Mouse (Mus musculus): Measurements from ENCODE around the gene Ift80. TPM values are rescaled to one million over a fixed set of nuclear protein-coding genes. Genes with fewer than 3 reads are reported as not detected.
"Not testable (repeated sequence)": the region's sequence is repeated elsewhere in the genome, so short reads cannot be mapped to it uniquely, and the experiment has no call there.

The Ift80 gene
- polyA plus RNA-seq, 1 experiment, result 17.1 TPM

- no peak for DNase-seq (ENCODE audit: extremely low spot score in 1 of 2, low spot score in 1 of 2)
These were observed 1.6 kb downstream of the Ift80 start for GRCm38 (mm10) chr3:69002781-69003180.

- no peak for DNase-seq (ENCODE audit: extremely low spot score in 1 of 2, low spot score in 1 of 2)
These were observed 17.8 kb downstream of the Ift80 start for GRCm38 (mm10) chr3:68986550-68986949.

GRCm38 (mm10) chr3:68980898-68981297 is 23.5 kb downstream of the Ift80 start:
- DNase-seq (ENCODE audit: extremely low spot score in 1 of 2, low spot score in 1 of 2), result no peak

- DNase-seq (ENCODE audit: extremely low spot score in 1 of 2, low spot score in 1 of 2), result no peak
These were observed 25.2 kb downstream of the Ift80 start for GRCm38 (mm10) chr3:68979187-68979586.

GRCm38 (mm10) chr3:68977696-68978095 is 26.7 kb downstream of the Ift80 start:
- no peak for DNase-seq (ENCODE audit: extremely low spot score in 1 of 2, low spot score in 1 of 2)

- no peak for DNase-seq (ENCODE audit: extremely low spot score in 1 of 2, low spot score in 1 of 2)
These were observed 28.6 kb downstream of the Ift80 start for GRCm38 (mm10) chr3:68975533-68976490.

GRCm38 (mm10) chr3:68974639-68975532 is 29.5 kb downstream of the Ift80 start:
- no peak for DNase-seq (ENCODE audit: extremely low spot score in 1 of 2, low spot score in 1 of 2)

- DNase-seq (ENCODE audit: extremely low spot score in 1 of 2, low spot score in 1 of 2), result no peak
These were observed 30.8 kb downstream of the Ift80 start for GRCm38 (mm10) chr3:68973574-68973973.

- no peak for DNase-seq (ENCODE audit: extremely low spot score in 1 of 2, low spot score in 1 of 2)
These were observed 35.2 kb downstream of the Ift80 start for GRCm38 (mm10) chr3:68969091-68969590.

GRCm38 (mm10) chr3:68967404-68967803 is 37.0 kb downstream of the Ift80 start:
- DNase-seq (ENCODE audit: extremely low spot score in 1 of 2, low spot score in 1 of 2), result no peak

GRCm38 (mm10) chr3:68966527-68967285 is 37.7 kb downstream of the Ift80 start:
- no peak for DNase-seq (ENCODE audit: extremely low spot score in 1 of 2, low spot score in 1 of 2)

- no peak for DNase-seq (ENCODE audit: extremely low spot score in 1 of 2, low spot score in 1 of 2)
These were observed 39.7 kb downstream of the Ift80 start for GRCm38 (mm10) chr3:68964682-68965081.

- no peak for DNase-seq (ENCODE audit: extremely low spot score in 1 of 2, low spot score in 1 of 2)
These were observed 47.0 kb downstream of the Ift80 start for GRCm38 (mm10) chr3:68957413-68957812.

GRCm38 (mm10) chr3:68956454-68956853 is 47.9 kb downstream of the Ift80 start:
- DNase-seq (ENCODE audit: extremely low spot score in 1 of 2, low spot score in 1 of 2), result peak in 1 of 2 experiments; percentile 61

- peak in 1 of 2 experiments; percentile 69 for DNase-seq (ENCODE audit: extremely low spot score in 1 of 2, low spot score in 1 of 2)
These were observed 49.9 kb downstream of the Ift80 start for GRCm38 (mm10) chr3:68954487-68954886.

GRCm38 (mm10) chr3:68952707-68953106 is 51.7 kb downstream of the Ift80 start:
- DNase-seq (ENCODE audit: extremely low spot score in 1 of 2, low spot score in 1 of 2), result no peak

- not testable (repeated sequence) for DNase-seq (ENCODE audit: extremely low spot score in 1 of 2, low spot score in 1 of 2)
These were observed 52.4 kb downstream of the Ift80 start for GRCm38 (mm10) chr3:68951971-68952370.

GRCm38 (mm10) chr3:68949381-68949780 is 55.0 kb downstream of the Ift80 start:
- DNase-seq (ENCODE audit: extremely low spot score in 1 of 2, low spot score in 1 of 2), result no peak

- DNase-seq (ENCODE audit: extremely low spot score in 1 of 2, low spot score in 1 of 2), result no peak
These were observed 55.5 kb downstream of the Ift80 start for GRCm38 (mm10) chr3:68948918-68949317.

- no peak for DNase-seq (ENCODE audit: extremely low spot score in 1 of 2, low spot score in 1 of 2)
These were observed 62.5 kb downstream of the Ift80 start for GRCm38 (mm10) chr3:68941867-68942266.
